Mouse (Mus musculus): ENCODE measurements around the gene Fads3. TPM values are rescaled to one million over a fixed set of nuclear protein-coding genes. Genes with fewer than 3 reads are reported as not detected.
A peak's percentile ranks its signal among the peaks of the same experiment; 100 is the strongest.

Fads3 gene
- polyA plus RNA-seq, 1 experiment from 2014 or later, result 5.8 TPM

DNA sequence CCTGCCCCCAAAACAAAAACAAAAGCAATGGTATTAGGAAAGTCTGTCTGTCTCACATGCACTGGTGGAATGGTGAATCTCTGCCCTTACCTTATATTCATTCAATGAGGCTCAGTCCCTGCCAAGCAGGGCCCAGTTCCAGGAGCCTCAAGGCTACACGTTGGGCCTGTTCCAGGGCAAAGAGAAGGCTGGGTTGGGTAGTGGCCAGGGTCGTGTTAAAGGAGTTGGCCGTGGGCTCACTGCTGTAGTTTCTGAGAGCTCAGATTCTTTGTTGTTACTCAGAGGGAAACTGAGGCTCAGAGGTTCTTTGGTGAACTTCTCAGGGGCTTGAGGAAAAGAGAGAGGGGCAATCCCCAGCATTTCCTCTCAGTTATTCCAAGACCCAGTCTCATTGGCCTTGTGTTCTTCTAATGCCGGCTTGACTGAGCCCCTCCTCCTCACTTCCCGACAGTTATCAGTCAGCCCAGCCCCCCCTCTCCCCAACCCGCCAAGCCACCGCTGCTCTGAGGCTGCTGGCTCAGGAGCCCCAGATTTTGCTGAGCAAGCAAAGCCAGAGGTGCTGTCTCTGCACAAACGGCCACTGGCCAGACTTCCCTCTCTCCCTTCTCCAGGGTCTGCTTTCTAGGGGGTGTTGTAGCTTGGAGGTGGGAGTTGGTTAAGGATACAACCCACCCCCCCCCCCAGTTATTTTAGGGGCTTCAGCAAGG is 16.0 kb upstream of the Fads3 start:
- peak overlapping the region; percentile 31; the same call in 1 of the 2 replicates for H3K27ac ChIP-seq
- ATAC-seq, result peak; percentile 64
- no peak overlapping the region for H3K9ac ChIP-seq
- WGBS, result 19% methylated on average over 8 of the region's 8 CpGs
- H3K27me3 ChIP-seq, result no peaks in the 10 kb centered on the region
- peaks cover 10% of the 10 kb centered on the region for H3K36me3 ChIP-seq (ENCODE audit: poor library complexity, severe bottlenecking)
- H3K4me2 ChIP-seq, result 0 out of 2 replicates have a peak overlapping the region, but pooled peaks have one; percentile 12
- peaks cover 9% of the 10 kb centered on the region for H3K4me1 ChIP-seq
- no peak overlapping the region for H3K4me3 ChIP-seq
- no peaks in the 10 kb centered on the region for H3K9me3 ChIP-seq (replicated peaks)

DNA sequence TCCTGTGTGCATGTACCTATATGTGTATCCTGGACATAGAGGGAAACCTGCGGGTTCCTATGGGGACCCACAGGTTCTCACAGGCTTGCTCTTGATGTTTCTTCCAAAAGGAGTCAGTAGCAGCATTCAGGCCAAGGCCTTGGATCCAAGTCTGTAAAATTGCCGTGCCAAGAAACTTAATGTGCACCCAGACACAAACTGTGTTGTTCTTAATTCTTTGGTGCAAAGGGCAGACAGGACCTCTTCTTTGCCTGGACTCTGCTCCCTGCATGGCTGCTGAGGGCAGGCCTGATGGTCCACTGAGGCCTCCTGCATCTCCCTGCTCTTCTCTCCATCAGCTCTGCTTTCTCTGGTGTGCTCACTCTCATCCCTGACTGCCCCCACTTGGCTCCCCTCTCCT is 11.6 kb upstream of the Fads3 start:
- no peaks in the 10 kb centered on the region for H3K27me3 ChIP-seq
- H3K9me3 ChIP-seq (replicated peaks), result no peaks in the 10 kb centered on the region
- H3K27ac ChIP-seq, result no peak overlapping the region
- no peak overlapping the region for H3K4me2 ChIP-seq
- ATAC-seq, result no peak
- no peak overlapping the region for H3K4me3 ChIP-seq
- H3K4me1 ChIP-seq, result peaks cover 9% of the 10 kb centered on the region
- peaks cover 10% of the 10 kb centered on the region for H3K36me3 ChIP-seq (ENCODE audit: poor library complexity, severe bottlenecking)
- 90% methylated on average over 2 of the region's 2 CpGs for WGBS
- no peak overlapping the region for H3K9ac ChIP-seq

DNA sequence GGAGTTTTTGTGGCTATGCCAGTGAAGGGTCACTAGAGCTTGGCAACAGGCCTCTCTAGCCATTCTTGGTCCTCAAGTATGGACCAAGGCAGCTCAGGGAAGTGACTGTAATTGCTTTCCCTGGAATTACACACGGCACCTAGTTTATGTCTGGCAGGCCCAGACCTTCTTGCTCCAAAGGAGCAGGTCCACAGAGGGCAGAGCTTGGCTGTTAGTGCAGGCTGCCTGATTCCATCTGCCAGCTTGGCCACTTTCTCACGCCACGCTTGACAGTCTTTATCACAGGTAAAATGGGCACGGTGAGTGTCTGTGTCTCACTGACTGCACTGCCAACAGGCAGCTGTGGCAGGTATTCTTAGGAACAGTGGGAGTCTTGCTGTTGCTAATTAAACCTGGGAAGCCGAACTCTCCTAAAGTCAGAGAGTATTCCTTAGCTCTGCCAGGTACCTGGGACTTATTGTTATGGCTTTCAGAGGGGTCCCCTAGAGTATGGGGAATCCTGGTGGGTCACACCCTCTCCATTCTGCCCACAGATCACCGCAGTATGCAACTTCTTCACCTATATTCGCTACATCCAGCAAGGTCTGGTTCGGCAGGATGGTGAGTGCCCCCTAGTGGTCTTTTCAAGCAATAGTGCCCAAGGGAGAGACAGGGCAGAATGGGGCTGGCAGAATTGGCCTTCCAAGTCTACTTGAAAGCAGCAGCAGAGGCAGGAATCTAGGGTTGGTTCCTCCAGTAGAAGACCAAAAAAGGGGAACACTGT is 8.0 kb upstream of the Fads3 start:
- Histone ChIP-seq H3K9me3 (replicated peaks) (no peaks in the 10 kb centered on the region), H3K9ac (no peak overlapping the region), H3K4me1 (no peaks in the 10 kb centered on the region), H3K27me3 (no peaks in the 10 kb centered on the region), H3K4me2 (no peak overlapping the region), H3K4me3 (no peak overlapping the region), H3K27ac (no peak overlapping the region), H3K36me3 (ENCODE audit: poor library complexity, severe bottlenecking) (no peaks in the 10 kb centered on the region)
- 31% methylated on average over 8 of the region's 8 CpGs for WGBS
- peak; percentile 76 for ATAC-seq

DNA sequence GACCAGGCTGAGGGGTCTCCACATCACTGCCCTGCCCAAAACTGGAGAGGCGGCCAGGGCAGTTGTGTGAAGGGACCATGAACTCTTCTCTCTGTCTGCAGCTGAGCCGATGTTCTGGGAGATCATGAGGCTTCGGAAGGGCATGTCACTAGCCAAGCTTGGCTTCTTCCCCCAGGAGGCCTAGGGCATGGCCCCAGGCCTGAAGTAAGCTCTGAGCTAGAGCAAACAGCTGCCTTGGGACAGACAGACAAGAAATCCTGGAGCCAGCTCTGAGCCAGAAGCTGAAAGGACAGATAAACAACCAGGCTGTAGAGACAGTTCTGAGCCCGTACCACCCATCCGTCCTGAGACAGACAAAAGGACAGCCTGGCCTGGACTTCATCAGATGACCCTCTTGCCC is 7.0 kb upstream of the Fads3 start:
- Histone ChIP-seq H3K4me1 (peaks cover 7% of the 10 kb centered on the region), H3K27me3 (0 out of 2 replicates have a peak, but pooled peaks cover under 1% of the 10 kb centered on the region), H3K4me3 (no peak overlapping the region), H3K27ac (no peak overlapping the region), H3K9ac (no peak overlapping the region), H3K36me3 (ENCODE audit: poor library complexity, severe bottlenecking) (no peaks in the 10 kb centered on the region), H3K9me3 (replicated peaks) (no peaks in the 10 kb centered on the region), H3K4me2 (no peak overlapping the region)
- 84% methylated on average over 5 of the region's 5 CpGs for WGBS
- no peak for ATAC-seq

DNA sequence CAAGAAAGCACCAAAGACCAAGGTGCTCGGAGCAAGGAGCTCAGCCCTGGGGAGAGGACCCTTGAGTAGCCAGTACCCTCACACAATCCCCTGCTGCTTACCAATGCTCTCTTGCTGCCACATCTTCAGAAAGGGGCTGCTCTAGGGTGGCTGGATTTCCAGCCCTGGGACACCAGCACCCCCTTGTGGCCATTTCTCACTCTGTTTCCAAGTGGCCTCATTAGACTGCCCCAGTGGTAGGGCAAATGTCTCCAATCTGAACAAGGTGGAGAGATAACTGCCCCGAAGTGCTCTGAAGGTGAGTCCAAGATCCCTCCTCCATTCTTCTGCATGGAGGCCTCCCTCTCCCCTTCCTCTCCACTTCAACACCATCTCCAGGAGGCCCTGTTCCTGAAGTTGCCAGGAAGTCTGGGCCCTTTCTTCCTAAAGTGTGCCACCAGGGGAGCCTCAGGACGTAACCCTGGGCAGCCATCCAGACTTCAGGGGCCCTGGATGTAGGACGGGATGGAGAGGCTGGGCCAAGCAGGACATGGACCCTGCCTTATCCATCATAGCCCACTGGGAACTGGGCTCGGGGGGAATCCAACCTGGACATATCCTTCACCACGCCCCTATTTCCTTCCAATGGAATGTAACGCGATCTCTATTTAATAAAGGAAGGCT is 6.5 kb upstream of the Fads3 start:
- H3K27me3 ChIP-seq, result 0 out of 2 replicates have a peak, but pooled peaks cover 3% of the 10 kb centered on the region
- no peaks in the 10 kb centered on the region for H3K9me3 ChIP-seq (replicated peaks)
- H3K36me3 ChIP-seq (ENCODE audit: poor library complexity, severe bottlenecking), result no peaks in the 10 kb centered on the region
- peaks cover 7% of the 10 kb centered on the region for H3K4me1 ChIP-seq
- no peak overlapping the region for H3K9ac ChIP-seq
- no peak overlapping the region for H3K4me3 ChIP-seq
- ATAC-seq, result peak; percentile 82
- no peak overlapping the region for H3K4me2 ChIP-seq
- WGBS, result 49% methylated on average over 8 of the region's 8 CpGs
- H3K27ac ChIP-seq, result no peak overlapping the region

DNA sequence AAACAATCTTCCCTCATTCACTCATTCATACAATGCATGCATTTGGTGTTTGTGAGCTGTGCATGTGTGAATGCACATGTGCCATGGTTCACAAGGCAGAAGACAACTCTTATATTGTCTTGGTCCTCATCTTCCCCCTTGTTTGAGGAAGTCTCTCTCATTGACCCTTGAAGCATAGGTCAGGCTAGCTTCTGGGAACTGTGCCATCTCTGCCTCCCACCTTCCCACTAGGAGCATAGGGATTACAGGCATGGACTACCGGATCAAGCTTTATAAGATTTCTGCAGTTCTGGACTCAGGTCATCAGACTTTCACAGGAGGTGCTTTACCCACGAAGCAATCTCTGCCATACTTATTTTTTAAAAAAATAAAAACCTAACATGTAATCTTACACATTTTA is 3.8 kb upstream of the Fads3 start:
- Histone ChIP-seq H3K9me3 (replicated peaks) (no peaks in the 10 kb centered on the region), H3K27me3 (0 out of 2 replicates have a peak, but pooled peaks cover 6% of the 10 kb centered on the region), H3K36me3 (ENCODE audit: poor library complexity, severe bottlenecking) (no peaks in the 10 kb centered on the region), H3K4me2 (no peak overlapping the region), H3K27ac (no peak overlapping the region), H3K4me3 (no peak overlapping the region), H3K4me1 (peaks cover 22% of the 10 kb centered on the region), H3K9ac (no peak overlapping the region)
- 60% methylated on average over 2 of the region's 2 CpGs for WGBS
- no peak for ATAC-seq

DNA sequence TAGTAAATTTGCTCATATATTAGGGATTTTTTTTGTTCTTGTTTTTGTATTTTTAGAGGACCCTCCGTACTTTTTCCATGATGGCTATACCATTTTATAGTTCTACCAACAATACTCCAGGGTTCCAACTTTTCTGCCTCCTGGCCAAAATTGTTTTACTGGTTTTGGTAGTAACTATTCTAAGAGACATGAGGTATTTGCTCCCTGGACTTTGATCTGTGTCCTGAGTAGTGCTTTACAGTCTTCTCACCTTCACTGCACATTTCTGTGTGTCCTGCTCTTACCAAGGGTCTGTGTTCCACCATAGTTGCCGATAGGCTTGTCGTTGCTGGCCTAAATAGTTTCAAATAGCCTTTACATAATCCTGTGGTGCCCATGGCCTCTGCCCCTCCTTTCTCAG is 3.0 kb upstream of the Fads3 start:
- ATAC-seq, result no peak
- Histone ChIP-seq H3K9ac (no peak overlapping the region), H3K27me3 (0 out of 2 replicates have a peak, but pooled peaks cover 6% of the 10 kb centered on the region), H3K4me3 (no peak overlapping the region), H3K9me3 (replicated peaks) (no peaks in the 10 kb centered on the region), H3K4me2 (no peak overlapping the region), H3K4me1 (peaks cover 22% of the 10 kb centered on the region), H3K27ac (no peak overlapping the region), H3K36me3 (ENCODE audit: poor library complexity, severe bottlenecking) (no peaks in the 10 kb centered on the region)
- WGBS, result 75% methylated on average over 3 of the region's 3 CpGs

DNA sequence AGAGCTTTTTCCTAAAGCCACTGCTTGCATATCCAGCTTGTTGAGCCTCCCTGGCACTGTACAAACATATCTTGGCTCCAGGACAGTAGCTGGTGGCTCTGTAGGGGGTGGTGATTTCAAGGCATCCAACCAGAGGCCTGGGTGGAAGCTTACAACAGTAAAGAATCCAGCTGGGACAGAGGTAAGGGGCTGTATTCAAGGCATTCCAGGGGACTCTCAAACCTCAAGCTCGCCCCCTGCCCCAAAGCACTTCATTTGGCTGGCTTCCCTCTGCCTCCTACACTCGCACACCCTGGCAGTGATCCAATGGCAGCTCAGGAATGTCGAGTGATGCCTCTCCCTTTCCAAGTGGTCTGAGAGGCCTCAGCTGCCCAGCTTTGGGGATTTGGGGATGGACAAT is 2.5 kb upstream of the Fads3 start:
- no peak overlapping the region for H3K27ac ChIP-seq
- no peak overlapping the region for H3K4me2 ChIP-seq
- H3K9me3 ChIP-seq (replicated peaks), result no peaks in the 10 kb centered on the region
- no peak overlapping the region for H3K4me3 ChIP-seq
- no peaks in the 10 kb centered on the region for H3K36me3 ChIP-seq (ENCODE audit: poor library complexity, severe bottlenecking)
- 0 out of 2 replicates have a peak, but pooled peaks cover 6% of the 10 kb centered on the region for H3K27me3 ChIP-seq
- peaks cover 22% of the 10 kb centered on the region for H3K4me1 ChIP-seq
- no peak for ATAC-seq
- no peak overlapping the region for H3K9ac ChIP-seq
- WGBS, result 22% methylated on average over 3 of the region's 3 CpGs

DNA sequence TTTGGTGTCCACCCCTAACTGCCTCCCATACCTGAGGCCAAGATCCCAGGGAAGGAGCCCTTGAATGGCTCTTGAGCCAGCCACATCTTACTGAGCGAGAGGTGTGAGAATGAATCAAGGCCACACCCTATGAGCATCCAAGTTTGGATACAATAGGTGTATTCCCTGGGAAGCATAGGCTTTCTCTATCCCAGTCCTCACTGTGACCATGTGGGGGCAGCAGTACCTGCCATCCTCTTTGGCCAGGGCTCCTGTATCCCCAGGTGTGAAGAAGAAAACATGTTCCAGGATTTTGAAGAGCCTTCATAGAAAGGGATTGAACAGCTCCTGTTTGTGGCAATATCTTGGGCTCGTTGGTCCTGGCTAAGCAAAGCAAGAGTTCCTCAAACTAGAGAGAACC is 1.8 kb upstream of the Fads3 start:
- no peak overlapping the region for H3K27ac ChIP-seq
- H3K27me3 ChIP-seq, result 0 out of 2 replicates have a peak, but pooled peaks cover 6% of the 10 kb centered on the region
- H3K4me3 ChIP-seq, result no peak overlapping the region
- H3K4me1 ChIP-seq, result peaks cover 22% of the 10 kb centered on the region
- no peaks in the 10 kb centered on the region for H3K36me3 ChIP-seq (ENCODE audit: poor library complexity, severe bottlenecking)
- WGBS, result 91% methylated on average over 2 of the region's 2 CpGs
- H3K4me2 ChIP-seq, result no peak overlapping the region
- no peak overlapping the region for H3K9ac ChIP-seq
- no peak for ATAC-seq
- H3K9me3 ChIP-seq (replicated peaks), result no peaks in the 10 kb centered on the region

DNA sequence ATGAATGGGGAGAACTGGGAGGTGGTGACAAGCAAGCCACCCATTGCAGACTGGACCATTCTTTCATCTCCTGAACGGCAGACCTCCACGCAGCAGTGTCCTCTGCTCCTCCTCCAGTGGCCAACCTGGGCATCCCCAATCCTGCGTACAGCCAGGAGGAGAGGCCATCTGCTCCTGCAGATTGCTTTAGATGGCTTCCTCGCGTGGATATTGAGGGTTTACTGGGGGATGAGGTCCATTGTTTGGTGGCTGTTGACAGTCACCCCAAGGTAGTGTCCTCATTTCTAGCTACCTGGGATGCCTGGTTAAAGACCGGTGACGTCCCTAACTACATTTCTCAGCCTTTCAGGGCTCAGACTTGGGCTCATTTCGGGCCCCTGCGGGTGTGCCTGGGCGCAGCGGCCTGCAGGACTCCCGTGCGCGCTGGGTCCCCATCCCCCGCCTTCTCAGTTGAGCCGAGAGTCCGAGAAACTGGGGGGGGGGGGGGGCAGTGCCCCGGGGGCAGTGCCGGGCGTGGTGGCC is 442 bp upstream of the Fads3 start:
- Histone ChIP-seq H3K4me1 (peaks cover 22% of the 10 kb centered on the region), H3K9ac (peak overlapping the region; percentile 75), H3K4me3 (peak overlapping the region; percentile 67), H3K4me2 (peak overlapping the region; percentile 97), H3K36me3 (ENCODE audit: poor library complexity, severe bottlenecking) (no peaks in the 10 kb centered on the region), H3K27me3 (0 out of 2 replicates have a peak, but pooled peaks cover 6% of the 10 kb centered on the region), H3K27ac (no peak overlapping the region), H3K9me3 (replicated peaks) (no peaks in the 10 kb centered on the region)
- WGBS, result 7% methylated on average over 20 of the region's 20 CpGs
- ATAC-seq, result peak; percentile 44; the same call in 1 of the 2 replicates

DNA sequence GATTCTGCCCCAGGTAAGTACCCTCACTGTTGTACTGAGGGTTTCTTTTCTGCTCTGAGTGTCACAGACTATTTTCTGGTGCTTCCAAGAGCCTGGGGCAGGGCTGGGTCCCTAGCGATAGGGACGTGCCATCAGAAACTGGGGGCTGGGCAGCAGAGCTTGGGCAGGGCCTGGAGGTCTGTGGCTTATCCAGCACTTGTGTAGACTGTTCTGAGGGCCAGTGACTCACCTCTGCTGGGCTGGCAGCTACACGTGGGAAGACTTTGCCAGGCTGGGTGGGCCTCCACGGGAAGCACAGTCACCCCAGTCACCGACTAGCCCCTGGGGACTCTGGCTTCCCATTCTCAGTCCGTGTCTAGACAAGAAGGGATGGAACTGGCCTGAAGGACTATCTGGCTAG is 863 bp downstream of the Fads3 start:
- Histone ChIP-seq H3K27me3 (0 out of 2 replicates have a peak, but pooled peaks cover 6% of the 10 kb centered on the region), H3K4me3 (peak overlapping the region; percentile 67), H3K27ac (no peak overlapping the region), H3K4me2 (peak overlapping the region; percentile 97), H3K4me1 (peaks cover 22% of the 10 kb centered on the region), H3K9ac (peak overlapping the region; percentile 75), H3K9me3 (replicated peaks) (no peaks in the 10 kb centered on the region), H3K36me3 (ENCODE audit: poor library complexity, severe bottlenecking) (no peaks in the 10 kb centered on the region)
- peak; percentile 22; the same call in 1 of the 2 replicates for ATAC-seq
- 56% methylated on average over 6 of the region's 6 CpGs for WGBS
